Mouse (Mus musculus) embryonic stem cell, embryonic (primary cell): ENCODE results near the gene Dvl2.

Experiments used
- CTCF ChIA-PET, 4 experiments: fragments of 300-600 bp in 2 of 4; fragments of 350-600 bp in 2 of 4; sonication (Branson Sonifier 250); formaldehyde crosslinking; loops; one replicate each; lab custom pipeline; 2022; ENCODE audit warnings: inconsistent platforms in 2 of 4; lab: Charles Lee
- POLR2A ChIA-PET, 4 experiments: fragments of 300-600 bp in 2 of 4; fragments of 350-600 bp in 2 of 4; sonication (Branson Sonifier 250); formaldehyde crosslinking; loops; one replicate each; lab custom pipeline; 2022; ENCODE audit warnings: antibody characterized with exemption in 4 of 4, inconsistent platforms in 1 of 4; lab: Charles Lee

The Dvl2 gene

GRCm38 (mm10) chr11:70000396-70000898, at the start of gene Dvl2:
Gene Dvl2, plus strand, starts transcription at chr11:70000595.
- ChIA-PET CTCF (interaction anchor here (0.6 to 2.5 kb wide), 18 partner anchors 9 to 1113 kb away, joined by 3 to 13 read pairs (median 4); partner anchors contain the start of genes Gabarap (in 1 of the 4) and Kctd11 (in 1 of the 4)), POLR2A (interaction anchor here (0.6 to 6.6 kb wide), 65 partner anchors 8 to 927 kb away, joined by 3 to 151 read pairs (median 4); partner anchors contain the start of genes Acadvl (in 3 of the 4), Eif5a (in 3 of the 4), Elp5 (in 3 of the 4) and Ctdnep1 (in 2 of the 4))

DNA sequence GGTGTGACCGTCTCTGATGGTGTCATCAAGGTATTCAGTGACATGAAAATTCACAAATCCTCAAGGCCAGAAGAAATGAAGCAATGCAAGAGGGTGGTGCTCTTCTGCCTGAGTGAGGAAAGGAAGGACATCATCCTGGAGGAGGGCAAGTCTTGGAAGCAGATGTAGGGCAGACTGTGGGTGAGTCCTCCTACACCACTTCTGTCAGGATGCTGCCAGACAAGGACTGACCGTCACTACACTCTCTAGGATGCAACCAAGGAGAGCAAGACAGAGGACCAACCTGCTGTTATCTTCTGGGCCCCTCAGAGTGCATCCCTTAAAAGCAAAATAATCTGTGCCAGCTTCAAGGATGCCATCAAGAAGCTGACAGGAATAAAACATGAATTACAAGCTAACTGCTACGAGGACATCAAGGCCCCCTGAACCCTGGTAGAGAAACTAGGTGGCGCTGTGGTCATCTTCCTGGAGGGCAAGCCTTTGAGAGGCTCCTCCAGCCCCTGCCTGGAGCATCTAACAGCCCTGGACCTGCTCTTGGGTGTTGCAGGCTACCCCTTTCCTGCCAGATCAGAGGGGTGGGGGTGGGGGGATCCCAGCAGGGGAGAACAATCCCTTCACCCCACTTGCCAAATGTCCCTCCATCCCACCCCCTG, 49.5 kb upstream of the Dvl2 start:
- ChIA-PET POLR2A (interaction anchor here in 3 of 4 experiments (0.5 to 9.5 kb wide), 12 partner anchors 10 to 289 kb away, joined by 3 to 245 read pairs (median 4); partner anchors contain the start of genes Eif5a (in 2 of the 3), Ybx2 (in 2 of the 3), Gm21988 (in 1 of the 3) and Rnasek (in 1 of the 3)), CTCF (interaction anchor here (0.5 to 10.3 kb wide), 30 partner anchors 8 to 871 kb away, joined by 3 to 378 read pairs (median 4); partner anchors contain the start of genes Tmem95 (in 2 of the 4), Ybx2 (in 2 of the 4), Arrb2 (in 1 of the 4) and Cldn7 (in 1 of the 4))

GRCm38 (mm10) chr11:69952274-69952673, 48.1 kb upstream of the Dvl2 start:
- ChIA-PET POLR2A (interaction anchor here in 3 of 4 experiments (0.9 to 9.5 kb wide), 6 partner anchors 16 to 153 kb away, joined by 3 to 245 read pairs (median 3); partner anchors contain the start of genes Ybx2 (in 2 of the 3) and Ctdnep1 (in 1 of the 3)), CTCF (interaction anchor here (0.6 to 10.3 kb wide), 12 partner anchors 13 to 250 kb away, joined by 3 to 378 read pairs (median 4); partner anchors contain the start of gene Ybx2 (in 2 of the 4))

- CTCF ChIA-PET, result interaction anchor here (0.6 to 10.3 kb wide), 6 partner anchors 11 to 249 kb away, joined by 3 to 378 read pairs (median 7); partner anchors contain the start of genes Ybx2 (in 2 of the 4) and Cldn7 (in 1 of the 4)
- POLR2A ChIA-PET, result interaction anchor here in 3 of 4 experiments (0.8 to 1.8 kb wide), 8 partner anchors 13 to 154 kb away, joined by 3 to 5 read pairs (median 3); partner anchors contain the start of genes Ctdnep1 (in 1 of the 3), Gps2 (in 1 of the 3) and Ybx2 (in 1 of the 3)
Observed at GRCm38 (mm10) chr11:69953267-69953915, 47.0 kb upstream of the Dvl2 start.

GRCm38 (mm10) chr11:69955618-69956017, 44.8 kb upstream of the Dvl2 start:
- ChIA-PET CTCF (interaction anchor here (0.6 to 1.1 kb wide), 6 partner anchors 10 to 267 kb away, joined by 3 to 6 read pairs (median 4); no protein-coding TSS in a partner anchor), POLR2A (interaction anchor here in 3 of 4 experiments (0.6 to 1.6 kb wide), 10 partner anchors 9 to 39 kb away, joined by 3 to 8 read pairs (median 3); partner anchors contain the start of gene Cldn7 (in 2 of the 3))

DNA sequence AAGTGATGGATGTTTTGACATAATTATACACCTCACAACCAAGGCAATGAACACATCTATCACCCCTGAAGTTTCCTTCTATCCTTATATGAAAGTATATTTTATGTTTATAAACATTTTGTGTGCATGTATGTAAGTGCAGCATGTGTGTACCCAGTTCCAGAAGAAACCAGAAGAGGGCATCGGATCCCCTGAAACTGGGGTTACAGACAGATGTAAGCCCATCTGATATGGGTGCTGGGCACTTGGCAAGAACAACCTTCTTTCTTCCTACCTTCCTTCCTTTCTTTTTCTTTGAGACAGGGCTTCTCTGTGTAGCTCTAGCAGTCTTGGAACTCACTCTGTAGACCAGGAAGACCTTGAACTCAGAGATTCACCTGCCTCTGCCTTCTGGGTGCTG, 44.2 kb upstream of the Dvl2 start:
- ChIA-PET CTCF (interaction anchor here in 2 of 4 experiments (1.1 kb wide), 2 partner anchors 11 to 49 kb away, joined by 3 to 4 read pairs; no protein-coding TSS in a partner anchor), POLR2A (interaction anchor here in 3 of 4 experiments (0.7 to 1.4 kb wide), 6 partner anchors 9 to 40 kb away, joined by 3 to 8 read pairs (median 3); partner anchors contain the start of gene Cldn7 (in 1 of the 3))

DNA sequence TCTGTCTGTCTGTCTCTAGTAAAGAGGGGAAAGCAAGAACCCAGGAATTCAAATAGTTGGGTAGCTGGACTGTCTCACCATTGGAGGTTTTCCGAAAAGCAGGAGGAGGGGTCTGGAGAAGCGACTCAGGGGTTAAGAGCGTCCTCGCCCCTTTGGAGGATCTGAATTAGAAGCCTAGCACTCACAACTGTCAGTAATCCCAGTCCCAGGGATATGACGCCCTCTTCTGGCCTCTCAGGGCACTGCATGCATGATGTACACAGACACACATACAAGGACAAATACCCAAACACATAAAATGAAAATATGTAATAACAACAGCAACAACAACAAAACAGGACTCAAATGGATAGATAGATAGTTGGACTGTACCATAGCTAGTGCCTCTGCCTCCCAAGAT, 39.8 kb upstream of the Dvl2 start:
- ChIA-PET CTCF (interaction anchor here (0.5 to 3.2 kb wide), 10 partner anchors 12 to 896 kb away, joined by 3 to 22 read pairs (median 5); partner anchors contain the start of gene Slc2a4 (in 2 of the 4)), POLR2A (interaction anchor here in 3 of 4 experiments (0.7 to 4.0 kb wide), 7 partner anchors 10 to 239 kb away, joined by 3 to 13 read pairs (median 3); partner anchors contain the start of genes Acap1 (in 1 of the 3), Ctdnep1 (in 1 of the 3) and Slc2a4 (in 1 of the 3))

DNA sequence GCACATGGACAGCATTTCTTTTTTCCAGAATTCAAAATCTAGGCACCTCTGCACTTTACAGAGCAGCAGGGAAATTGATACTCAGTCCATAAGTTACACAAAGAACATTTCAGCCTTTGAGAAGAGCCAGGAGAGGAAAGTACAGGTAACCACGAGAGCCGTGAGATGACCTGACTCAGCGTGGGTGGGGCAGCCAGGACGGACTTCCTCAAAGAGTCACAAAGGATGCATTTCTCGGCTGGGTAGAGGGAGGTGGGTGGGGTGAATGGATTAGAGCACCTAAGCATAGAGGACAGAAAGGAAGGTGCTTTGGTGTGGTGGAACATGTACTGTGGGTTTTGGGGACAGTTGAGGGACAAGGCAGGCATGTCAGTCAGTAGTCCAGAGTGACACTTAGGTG, 38.6 kb upstream of the Dvl2 start:
- ChIA-PET POLR2A (interaction anchor here in 2 of 4 experiments (0.7 to 4.0 kb wide), 4 partner anchors 14 to 238 kb away, joined by 3 to 13 read pairs (median 4); partner anchors contain the start of gene Slc2a4 (in 1 of the 2)), CTCF (interaction anchor here in 2 of 4 experiments (0.7 to 2.1 kb wide), 2 partner anchors 25 to 28 kb away, joined by 3 to 7 read pairs; no protein-coding TSS in a partner anchor)

GRCm38 (mm10) chr11:69964650-69965270, 35.6 kb upstream of the Dvl2 start, which contains the start of gene Cldn7:
Gene Cldn7, plus strand, starts transcription at chr11:69964779.
- CTCF ChIA-PET, result interaction anchor here (0.5 to 4.8 kb wide), 17 partner anchors 12 to 1214 kb away, joined by 3 to 30 read pairs (median 4); partner anchors contain the start of genes Ybx2 (in 2 of the 4) and Slc2a4 (in 1 of the 4)
- POLR2A ChIA-PET, result interaction anchor here (0.7 to 9.1 kb wide), 37 partner anchors 9 to 682 kb away, joined by 3 to 62 read pairs (median 4); partner anchors contain the start of genes Ctdnep1 (in 3 of the 4), Eif5a (in 2 of the 4), Elp5 (in 2 of the 4) and Slc2a4 (in 2 of the 4)

DNA sequence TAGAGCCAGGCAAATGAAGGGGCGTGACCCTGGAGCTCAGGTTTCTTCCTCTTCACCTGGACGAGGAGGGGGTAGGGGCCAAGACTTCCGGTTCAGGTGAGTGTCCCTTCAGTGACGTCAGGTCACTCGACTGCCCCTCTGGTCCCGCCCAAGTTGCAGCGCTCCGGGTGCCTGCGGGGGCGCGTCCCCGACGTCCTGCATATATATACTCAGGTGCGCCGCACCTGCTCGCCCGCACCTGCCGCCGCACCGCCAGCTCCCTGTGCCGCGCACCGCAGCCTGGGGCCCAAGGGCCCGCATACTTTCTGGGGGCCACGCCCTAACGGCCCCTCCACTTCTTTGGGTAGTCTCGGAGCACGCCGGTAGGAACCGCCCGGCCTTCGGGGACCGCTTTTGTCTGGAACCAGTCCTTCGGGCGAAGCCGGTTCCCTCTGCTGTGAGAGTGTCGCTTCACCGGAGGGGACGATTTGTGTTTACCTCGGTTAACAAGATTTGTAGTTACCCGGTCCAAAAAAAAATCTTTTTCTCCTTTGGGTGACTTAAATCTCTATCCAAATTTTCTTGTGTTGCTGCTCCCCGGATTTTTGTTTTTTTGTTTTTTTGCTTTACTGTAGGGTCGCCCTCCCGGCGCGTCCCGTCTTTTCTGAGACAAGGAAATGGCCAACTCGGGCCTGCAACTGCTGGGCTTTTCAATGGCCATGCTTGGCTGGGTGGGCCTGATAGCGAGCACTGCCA, 35.0 kb upstream of the Dvl2 start:
- CTCF ChIA-PET, result interaction anchor here (0.5 to 4.8 kb wide), 16 partner anchors 13 to 249 kb away, joined by 3 to 30 read pairs (median 4); partner anchors contain the start of genes Ybx2 (in 2 of the 4), Slc16a11 (in 1 of the 4) and Slc2a4 (in 1 of the 4)

DNA sequence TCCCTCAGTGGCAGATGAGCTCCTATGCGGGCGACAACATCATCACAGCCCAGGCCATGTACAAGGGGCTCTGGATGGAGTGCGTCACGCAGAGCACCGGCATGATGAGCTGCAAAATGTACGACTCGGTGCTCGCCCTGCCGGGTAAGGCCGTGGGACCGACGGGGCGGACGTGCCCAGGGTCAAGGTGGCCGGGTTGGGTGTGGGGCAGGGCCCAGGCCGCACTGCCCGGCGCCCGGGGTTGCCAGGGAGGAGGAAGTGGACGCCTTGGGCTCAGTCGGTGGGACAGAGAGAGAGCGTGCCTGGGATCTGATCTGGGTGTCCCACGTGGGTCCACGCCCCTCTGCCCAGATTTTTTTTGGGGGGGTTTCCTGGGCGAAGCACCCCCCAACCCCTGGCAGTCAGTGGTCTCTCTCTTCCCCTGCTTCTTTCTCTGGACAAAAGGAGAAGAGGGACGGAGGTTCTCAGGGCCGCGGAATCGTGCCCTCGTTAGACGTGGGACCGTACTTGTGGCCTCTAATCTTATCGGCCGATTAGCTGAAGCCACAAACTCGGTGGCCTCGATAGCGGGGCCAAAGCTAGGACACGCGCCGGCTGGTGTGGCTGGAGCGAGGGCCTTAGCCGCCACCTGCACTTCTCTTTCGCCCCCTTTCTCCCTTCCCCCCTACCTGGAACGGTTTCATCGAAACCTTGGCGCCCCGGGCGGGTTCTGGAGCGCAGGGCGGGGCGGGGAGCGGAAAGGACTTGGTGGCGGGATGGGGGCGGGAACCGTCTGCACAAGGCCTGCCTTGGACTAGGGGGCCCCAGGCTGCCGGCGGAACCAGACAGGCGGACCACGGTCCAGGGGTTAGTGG, 34.2 kb upstream of the Dvl2 start:
- CTCF ChIA-PET, result interaction anchor here in 3 of 4 experiments (0.5 to 4.8 kb wide), 12 partner anchors 14 to 247 kb away, joined by 3 to 30 read pairs (median 5); partner anchors contain the start of genes Ybx2 (in 2 of the 3), Slc16a11 (in 1 of the 3) and Slc2a4 (in 1 of the 3)
- POLR2A ChIA-PET, result interaction anchor here in 3 of 4 experiments (0.5 to 9.1 kb wide), 33 partner anchors 10 to 681 kb away, joined by 3 to 62 read pairs (median 5); partner anchors contain the start of genes Ctdnep1 (in 3 of the 3), Eif5a (in 2 of the 3), Elp5 (in 2 of the 3) and Gabarap (in 2 of the 3)

More for the DNA sequence above, 35.0 kb upstream of the Dvl2 start:
- POLR2A ChIA-PET, result interaction anchor here (0.8 to 9.1 kb wide), 34 partner anchors 10 to 681 kb away, joined by 3 to 62 read pairs (median 5); partner anchors contain the start of genes Ctdnep1 (in 3 of the 4), Eif5a (in 2 of the 4), Elp5 (in 2 of the 4) and Slc2a4 (in 2 of the 4)

- ChIA-PET CTCF (interaction anchor here in 2 of 4 experiments (1.2 to 4.8 kb wide), 7 partner anchors 16 to 246 kb away, joined by 3 to 30 read pairs (median 13); partner anchors contain the start of genes Ybx2 (in 2 of the 2), Slc16a11 (in 1 of the 2) and Slc2a4 (in 1 of the 2)), POLR2A (interaction anchor here in 3 of 4 experiments (0.5 to 9.1 kb wide), 19 partner anchors 9 to 80 kb away, joined by 3 to 62 read pairs (median 5); partner anchors contain the start of genes Ctdnep1 (in 3 of the 3), Elp5 (in 2 of the 3), Slc2a4 (in 2 of the 3) and 2810408A11Rik (in 1 of the 3))
Observed at GRCm38 (mm10) chr11:69966860-69967517, 33.4 kb upstream of the Dvl2 start.

GRCm38 (mm10) chr11:69968793-69969192, 31.6 kb upstream of the Dvl2 start:
- POLR2A ChIA-PET, result interaction anchor here (0.7 to 9.1 kb wide), 11 partner anchors 12 to 212 kb away, joined by 3 to 62 read pairs (median 5); partner anchors contain the start of genes Ctdnep1 (in 2 of the 4), Elp5 (in 2 of the 4), Gabarap (in 1 of the 4) and Slc2a4 (in 1 of the 4)
- CTCF ChIA-PET, result interaction anchor here in 1 of 4 experiments (0.7 kb wide), 1 partner anchor 540 kb away, joined by 9 read pairs; no protein-coding TSS in a partner anchor
